Mouse (Mus musculus) testis, postnatal 10 days (tissue): Measurements from ENCODE around the gene Pfdn5.
A peak's percentile ranks its signal among the peaks of the same experiment; 100 is the strongest.
"Not testable (repeated sequence)": the region's sequence is repeated elsewhere in the genome, so short reads cannot be mapped to it uniquely, and the experiment has no call there.

Source experiments
- DNase-seq: peaks from one replicate; pipeline ENCODE4 v3.0.0; 2021; ENCODE audit warnings: low spot score

The Pfdn5 gene

DNA sequence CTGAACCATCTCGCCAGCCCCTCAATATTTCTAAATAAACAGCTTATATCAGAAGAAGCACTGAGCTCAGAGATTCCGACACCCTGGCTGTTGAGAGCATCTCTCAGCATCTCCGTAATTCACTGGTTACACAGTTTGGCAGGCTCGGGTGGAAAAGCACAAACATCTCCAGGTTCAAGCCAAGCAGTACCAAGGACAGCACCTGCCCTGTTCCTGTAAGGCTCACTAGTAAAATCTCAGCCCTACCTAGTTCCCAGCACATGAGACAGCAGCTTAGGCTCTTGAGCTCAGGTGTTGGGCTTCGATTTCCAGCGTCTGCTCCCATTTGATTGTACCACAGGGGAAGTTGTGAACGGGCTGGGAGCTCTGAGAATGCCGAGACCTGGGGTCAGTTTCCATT, 9.3 kb downstream of the Pfdn5 start:
- no peak for DNase-seq

DNA sequence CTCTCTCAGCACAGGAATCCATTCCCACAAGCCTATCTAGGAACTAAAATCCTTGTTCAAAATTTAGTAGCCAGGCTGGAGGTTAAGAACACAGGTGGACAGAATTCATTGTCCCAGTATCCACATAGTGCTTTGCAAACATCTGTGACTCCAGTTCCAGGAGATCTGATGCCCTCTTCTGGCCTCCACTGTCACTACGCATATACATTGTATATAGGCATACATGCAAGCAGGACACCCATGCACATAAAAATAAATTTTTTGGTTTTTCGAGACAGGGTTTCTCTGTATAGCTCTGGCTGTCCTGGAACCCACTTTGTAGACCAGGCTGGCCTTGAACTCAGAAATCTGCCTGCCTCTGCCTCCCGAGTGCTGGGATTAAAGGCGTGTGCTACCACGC, 10.0 kb downstream of the Pfdn5 start:
- not testable (repeated sequence) for DNase-seq

DNA sequence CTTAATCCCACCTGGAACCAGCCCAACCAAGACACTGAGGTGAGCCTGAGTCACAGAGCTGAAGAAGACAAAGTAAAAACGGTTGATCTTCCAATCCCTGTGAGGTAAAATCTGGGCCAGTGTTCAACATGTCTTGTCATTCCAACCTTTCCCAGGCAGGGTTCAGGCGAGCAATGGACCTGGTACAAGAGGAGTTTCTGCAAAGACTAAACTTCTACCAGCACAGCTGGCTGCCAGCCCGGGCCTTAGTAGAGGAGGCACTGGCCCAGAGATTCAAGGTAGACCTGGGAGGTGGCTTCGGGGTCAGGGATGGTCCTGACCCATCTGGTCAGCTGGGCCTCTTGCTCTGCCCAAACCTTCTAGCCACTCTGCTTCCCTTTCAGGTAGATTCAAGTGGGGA, 11.0 kb downstream of the Pfdn5 start:
- no peak for DNase-seq

DNA sequence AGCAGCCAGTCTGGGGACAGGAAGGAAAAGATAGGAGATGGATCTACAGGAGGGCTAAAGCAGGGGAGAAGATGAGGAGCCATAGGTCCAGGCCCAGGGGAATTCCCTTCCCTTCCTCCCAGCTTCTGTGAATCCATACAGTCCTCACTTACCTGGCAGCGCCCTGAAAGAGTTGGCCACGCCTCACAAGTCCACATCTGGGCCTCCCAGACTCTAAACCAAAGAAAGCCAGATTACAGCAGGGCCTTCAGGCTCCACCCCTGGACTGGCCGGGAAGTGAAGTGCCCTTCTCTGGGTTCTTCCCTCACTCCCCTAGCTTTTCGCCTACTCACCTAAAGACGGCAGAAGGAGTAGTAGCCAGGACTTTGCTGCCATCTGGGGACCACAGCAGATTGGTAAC, 13.7 kb downstream of the Pfdn5 start:
- no peak for DNase-seq

DNA sequence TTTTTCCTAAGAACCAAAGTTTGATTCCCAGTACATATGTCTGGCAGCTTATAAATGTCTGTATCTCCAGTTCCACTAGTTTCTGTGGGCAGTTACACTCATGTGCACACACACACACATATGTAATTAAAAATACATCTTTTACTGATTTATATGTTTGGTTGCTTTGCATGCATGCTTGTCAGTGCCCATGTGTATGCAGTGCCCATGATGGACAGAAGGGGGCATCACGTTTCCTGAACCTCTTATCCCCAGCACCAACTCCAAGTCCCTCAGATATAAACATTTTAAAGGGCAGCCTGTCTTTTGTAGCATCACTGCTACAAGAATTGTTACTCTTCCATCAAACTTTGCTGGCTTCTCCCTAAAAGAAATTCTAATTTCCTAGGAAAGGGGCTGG, 15.7 kb downstream of the Pfdn5 start:
- peak; percentile 64 for DNase-seq

DNA sequence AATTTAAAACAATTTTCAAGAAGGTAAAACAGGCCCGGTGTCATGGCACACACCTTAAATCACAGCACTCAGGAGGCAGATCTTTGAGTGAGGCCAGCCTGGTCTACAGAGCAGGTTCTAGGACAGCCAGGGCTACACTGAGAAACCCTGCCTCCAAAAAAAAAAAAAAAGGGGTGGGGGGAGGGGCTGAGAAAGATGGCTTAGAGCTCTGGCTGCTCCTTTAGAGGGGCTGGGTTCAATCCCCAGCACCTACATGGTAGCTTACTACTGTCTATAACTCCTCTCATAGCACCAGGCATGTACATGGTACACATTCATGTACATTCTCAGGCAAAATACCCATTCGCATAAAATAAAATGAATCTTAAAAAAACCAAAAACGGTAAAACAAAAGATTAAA, 18.6 kb downstream of the Pfdn5 start:
- DNase-seq, result no peak

DNA sequence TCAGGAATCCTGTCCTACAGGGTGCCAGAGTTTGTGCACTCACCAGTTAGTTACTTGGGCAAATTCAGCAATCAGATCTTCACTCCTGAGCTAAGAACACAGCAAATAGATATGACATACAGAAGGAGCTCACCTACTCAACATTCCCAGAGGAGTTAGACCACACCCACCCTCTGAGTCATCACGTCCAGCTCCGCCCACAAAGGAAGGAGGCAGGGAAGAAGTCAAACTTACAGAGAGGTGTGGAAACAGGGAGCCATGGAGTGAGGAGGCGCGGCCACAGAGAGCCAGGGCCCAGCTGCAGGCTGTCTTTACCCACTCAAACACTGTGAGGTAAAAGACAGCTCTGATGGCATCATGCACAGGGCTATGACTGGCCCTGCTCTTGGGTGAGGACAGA, 20.5 kb downstream of the Pfdn5 start:
- no peak for DNase-seq

DNA sequence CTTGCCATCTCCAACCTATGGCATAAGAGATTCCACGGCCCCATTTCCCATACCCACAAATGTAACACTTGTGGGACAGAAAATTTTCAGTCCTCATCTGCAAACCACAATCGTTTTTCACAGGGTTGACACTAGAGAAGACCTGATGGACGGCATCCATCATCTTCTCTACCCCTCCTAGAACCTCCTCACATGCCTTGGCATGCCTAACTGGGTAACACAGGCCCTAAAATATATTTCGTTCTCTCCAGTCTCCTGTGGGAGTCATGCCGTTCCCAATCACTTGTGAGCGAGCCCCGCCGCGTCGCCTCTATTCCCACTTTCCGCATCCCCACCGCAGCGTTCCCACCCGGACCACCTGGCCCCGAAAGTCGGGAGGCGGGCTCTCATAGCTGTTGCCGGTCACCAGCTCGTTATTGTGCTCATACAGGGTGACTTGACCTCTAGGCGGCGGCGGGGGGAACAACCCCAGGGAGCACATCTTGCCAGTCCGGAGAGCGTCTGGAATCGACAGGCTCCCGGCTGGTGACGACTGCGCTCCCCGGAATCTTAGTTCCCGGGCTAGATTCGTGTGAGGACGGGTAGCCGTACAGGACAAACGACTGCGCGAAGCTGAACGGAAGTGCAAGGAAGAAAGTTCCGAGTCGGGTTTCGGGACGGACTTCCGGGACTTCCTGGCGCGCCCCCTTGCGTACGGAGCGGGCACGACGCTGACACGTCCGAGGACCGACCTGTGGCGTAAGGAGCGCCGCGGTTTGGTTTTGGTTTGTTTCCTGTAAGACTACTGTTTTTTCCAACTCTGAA, 24.4 kb downstream of the Pfdn5 start, which contains the start of gene Aaas:
TSS of gene Aaas (minus strand) at position 634 of the 804 bp plus-strand sequence.
- DNase-seq, result peak; percentile 98

DNA sequence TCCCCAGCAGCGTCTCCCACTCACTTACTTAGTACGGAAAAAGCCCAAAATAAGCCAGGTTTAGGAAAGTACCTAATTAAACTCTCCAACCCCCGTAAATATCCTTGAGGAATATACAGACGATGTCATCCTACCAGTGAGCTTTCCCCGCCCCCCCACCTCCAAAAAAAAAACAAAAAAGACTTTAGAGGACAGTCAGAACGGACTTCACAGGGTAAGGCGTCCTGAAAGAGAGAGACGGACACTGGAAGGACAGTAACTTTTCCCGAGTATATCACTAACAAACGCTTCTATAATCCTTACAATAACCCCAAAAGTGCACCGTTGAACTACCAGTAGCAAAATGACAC, 25.0 kb downstream of the Pfdn5 start:
- DNase-seq, result no peak

DNA sequence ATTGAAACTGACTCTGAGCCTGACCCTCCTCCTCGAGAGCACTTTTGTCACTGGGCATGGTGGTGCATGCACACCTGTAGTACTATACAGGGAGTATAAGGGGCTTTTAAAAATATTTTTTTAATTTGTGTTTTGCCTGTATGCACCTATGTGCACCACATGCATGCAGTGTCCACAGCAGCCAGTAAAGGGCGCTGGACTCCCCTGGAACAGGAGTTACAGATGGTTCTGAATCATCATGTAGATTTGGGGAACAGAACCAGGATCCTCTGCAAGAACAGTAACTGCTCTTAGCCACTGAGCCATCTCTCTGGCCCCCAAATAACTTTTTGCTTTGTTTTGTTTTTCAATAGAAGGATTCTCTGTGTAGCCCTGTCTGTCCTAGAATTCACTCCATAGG, 26.3 kb downstream of the Pfdn5 start:
- DNase-seq, result no peak

DNA sequence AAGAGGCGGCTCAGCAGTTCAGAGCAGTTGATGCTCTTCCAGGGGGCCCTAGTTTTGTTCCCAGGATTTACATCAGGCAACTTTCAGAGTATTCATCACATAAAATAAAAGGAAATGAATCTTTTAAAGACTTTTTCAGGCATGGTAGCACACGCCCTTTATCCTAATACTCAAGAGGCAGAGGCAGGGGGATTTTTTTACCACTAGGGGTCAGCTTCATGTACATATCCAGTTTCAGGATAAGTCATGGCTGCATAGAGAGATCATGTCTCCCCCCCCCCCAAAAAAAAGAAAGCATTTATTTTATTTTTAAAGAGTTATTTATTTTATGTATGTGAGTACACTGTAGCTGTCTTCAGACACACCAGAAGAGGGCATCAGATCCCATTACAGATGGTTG, 28.1 kb downstream of the Pfdn5 start:
- DNase-seq, result no peak

DNA sequence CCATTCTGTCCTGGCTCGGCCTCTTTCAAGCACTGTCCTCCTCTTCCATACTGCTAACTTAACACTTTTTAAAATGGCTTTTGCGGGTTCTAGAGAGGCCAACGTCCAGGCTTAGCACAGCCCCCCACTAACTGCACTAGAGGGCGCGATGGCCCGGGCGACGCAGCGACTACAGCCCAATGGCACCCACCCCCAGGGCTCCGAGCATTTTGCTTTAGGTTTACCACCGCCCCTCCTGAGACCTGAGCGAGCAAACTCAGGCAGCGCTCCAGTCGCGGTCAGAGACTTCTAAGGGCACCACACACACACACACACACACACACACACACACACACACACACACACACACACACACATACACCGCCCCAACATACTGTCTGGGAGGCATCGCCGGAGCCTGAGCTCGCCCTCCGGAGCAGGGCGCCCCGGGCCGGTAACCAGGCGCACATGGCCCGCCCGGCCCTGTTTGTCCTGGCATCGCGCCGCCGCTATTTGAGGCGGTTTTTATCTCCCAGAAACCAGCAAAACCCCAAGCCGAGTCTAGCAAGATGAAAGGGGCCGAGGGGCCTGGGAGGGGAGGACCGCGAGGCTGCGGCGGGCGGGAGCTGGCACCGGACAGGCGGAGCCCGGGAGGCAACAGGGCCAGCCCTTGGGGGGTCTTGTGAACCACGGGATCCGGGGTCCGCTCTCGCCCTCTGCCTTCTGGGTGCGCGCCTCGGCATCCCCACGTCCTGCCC, 29.4 kb downstream of the Pfdn5 start:
- peak; percentile 82 for DNase-seq

DNA sequence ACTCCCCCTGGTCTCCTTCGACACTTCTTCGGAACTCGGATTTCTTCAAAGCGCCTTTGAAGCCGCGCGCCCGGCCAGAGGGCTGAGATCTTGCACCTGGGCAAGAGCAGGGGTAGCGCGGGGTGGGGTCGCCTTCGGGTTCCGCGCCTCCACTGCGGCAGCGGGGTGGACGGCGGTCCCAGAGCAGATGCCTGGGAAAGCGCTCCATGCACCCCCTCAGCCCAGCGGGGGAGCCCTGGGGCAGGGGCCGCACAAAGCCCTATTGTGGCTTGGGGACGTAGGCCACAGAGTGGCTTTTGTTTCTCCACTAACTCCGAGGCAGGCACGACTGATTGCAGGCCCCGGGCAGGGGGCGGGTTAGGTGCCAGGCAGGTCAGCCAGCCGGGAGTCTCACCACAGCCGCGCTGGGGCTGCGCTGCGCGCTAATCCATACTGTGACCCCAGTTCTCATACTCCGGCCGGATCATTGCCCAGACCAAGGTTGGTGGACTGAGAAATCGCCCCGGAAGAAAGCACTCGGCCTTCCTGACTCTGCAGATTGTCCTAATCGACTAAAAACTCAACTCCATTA, 30.0 kb downstream of the Pfdn5 start:
- DNase-seq, result peak; percentile 57

DNA sequence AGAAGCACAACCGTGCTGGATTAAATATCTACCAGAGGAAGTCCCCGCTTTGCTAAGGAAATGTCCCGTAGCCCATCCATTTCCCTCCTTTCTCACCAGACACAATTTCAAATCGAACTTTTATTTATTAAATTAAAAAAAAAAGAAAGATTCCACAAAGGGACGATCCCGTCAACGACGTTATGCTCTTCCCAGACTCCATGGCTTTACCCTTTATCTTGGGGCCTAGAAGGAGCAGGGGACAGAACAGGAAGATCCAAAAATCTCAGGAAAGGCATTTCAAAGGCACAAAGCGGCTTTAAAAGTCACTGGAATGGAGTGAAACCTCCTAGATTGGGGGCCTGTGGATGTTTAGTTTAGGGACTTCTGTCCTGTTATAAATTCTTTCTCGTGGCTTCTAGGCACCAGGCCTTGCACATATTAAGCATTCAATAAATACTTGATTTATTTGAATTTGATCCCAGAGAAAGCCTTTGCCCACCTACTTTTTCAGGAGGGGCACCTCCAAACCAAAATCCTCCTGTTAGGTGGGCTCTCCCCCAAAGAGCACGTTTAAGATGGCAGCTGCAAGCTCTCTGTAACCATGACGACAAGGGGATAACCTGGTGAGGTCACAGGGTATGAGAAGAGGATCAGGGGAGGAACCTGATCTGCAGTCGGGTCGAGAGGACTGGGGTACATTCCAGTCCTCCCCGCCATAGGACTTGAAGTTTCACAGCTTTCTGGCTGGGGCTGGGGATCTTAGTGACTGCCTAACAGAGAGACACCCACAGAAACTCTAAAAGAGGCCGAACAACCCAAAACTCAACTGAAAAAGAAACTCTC, 30.8 kb downstream of the Pfdn5 start:
- no peak for DNase-seq

DNA sequence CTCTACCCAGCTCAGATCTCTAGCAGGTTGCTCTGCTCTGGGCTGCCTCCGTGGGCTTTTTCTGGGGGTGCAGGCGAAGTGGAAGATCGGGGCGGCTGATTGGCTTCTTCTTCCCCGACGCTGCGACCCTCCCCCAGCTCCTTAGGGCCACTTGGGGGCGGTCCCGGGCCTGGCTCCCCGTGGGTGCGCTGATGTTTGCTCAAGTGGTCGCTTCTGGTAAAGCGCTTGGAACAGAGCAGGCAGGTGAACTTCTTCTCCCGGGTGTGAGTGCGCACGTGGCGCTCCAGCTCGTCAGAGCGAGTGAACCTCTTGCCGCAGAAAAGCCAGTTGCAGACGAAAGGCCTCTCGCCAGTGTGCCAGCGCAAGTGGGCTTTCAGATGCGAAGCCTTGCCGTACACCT, 32.2 kb downstream of the Pfdn5 start:
- no peak for DNase-seq

DNA sequence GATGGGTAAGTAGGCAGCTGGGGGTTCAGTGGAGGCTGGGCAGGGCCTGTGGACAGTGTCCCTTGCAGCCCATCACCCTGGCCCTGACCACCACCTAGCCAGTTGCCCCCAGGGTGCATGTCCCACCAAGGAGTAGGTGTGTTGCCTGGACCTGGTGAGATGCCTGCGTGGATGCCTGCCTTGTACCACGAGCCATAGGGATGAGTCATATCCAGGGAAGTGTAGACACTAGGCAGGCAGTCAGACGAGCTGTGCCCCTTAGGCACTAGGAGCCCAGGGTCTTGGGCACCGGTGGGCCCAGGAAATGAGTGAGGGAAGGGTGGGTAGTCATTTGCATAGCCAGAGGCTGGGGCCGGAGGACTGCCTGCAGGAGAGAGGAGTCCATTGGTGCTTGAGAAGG, 32.9 kb downstream of the Pfdn5 start:
- no peak for DNase-seq

DNA sequence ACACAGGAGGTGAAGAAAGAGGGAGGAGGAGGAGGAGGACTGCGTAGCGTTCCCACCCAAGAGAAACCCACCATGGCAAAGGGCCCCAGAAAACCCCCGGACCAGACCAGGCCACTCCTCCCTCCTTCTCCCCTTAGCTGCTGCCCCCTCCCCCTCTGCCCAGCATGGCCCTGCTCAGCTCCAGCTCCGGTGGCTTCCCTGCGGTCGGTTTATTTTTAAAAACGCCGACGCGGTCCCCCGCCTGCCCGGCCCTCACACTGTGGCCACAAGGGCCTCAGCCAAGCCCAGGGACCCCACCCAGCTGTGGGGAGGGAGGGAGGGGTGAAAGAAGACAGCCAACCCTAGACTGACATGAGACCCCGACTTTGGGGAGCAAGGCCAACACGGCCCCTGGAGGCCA, 36.7 kb downstream of the Pfdn5 start:
- DNase-seq, result peak; percentile 57

DNA sequence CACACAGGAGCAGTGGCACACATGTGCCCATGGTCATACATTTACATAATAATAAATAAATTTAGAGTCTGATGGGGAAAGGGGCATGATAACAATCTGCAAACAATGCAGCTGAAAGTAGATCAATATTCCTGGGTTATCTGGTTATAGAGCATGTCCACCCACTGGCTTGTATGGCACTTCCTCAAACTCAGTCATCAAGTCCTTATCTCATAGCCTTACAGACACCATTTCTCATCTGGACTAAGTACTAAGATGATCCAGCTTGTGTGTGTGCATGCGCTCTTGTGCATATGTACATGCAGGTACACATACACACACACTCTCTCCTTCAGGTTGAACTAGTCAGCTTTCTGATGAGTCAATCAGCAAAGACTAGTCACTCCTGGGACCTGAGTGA, 38.8 kb downstream of the Pfdn5 start:
- DNase-seq, result no peak

DNA sequence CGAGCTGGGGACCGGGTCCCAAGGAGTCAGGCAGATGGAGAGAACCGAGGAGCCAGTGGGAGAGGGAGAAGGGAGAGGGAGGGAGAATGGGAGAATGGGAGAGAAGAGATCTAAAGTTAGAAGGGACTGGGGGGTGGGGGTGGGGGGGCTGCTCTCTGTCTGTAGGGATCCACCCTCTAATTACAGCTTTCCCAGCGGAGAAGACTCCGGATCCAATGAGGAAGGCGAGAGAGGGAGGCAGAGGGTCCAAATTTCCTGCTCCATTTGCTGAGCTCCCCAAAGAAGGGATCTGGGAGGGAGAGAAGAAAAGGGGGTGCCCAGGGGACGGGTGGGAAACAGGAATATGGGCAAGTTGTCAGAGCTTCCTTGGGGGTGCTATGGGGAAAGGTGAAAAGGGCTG, 40.3 kb downstream of the Pfdn5 start:
- DNase-seq, result no peak

DNA sequence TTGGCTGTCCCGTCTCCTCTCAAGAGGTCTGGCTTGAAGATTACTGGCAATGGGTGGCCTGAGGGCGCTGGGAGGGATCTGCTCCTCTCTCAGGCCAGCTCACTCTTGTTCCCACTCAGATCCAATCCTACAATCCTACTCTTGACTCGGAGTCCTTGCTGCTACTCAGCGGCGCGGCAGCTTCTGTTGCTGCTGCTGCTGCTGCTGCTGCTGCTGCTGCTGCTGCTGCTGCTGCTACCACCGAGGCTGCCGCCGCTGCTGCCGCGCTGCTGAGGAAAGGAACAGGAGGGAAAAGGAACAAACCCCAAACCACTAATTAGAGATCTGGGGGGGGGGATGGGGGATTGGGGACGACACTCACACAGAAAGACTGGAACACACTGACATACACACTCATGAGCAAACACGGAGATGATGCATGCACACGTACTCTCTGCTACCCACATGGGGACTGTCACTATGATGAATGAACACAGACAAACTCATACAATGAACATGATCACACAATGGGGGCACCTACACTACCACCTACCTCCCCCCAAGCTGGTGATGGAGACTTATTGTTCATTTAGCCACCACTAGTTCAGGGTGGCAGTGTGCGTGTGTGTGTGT, 40.9 kb downstream of the Pfdn5 start, which contains the start of gene Sp7:
TSS of gene Sp7 (minus strand) at position 450 of the 612 bp plus-strand sequence.
- DNase-seq, result peak; percentile 41

DNA sequence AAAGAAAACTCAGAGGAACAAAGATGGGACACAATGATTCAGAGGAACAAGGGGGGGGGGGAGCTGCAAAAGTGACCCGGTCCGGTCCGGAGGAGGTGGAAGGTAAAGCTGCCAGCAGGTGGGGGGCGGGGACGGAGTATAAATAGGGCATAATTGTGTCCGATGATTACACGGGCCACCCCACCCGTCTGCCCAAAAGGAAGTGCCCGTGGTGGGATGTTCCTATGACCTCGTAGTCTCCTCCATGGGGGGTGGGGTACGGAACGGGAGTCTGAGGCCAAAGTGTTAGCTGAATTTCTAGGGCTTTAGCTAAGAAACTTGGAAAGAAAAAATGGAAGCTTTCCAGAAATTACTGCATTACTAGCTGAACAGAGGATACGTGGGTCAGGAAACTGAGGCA, 44.1 kb downstream of the Pfdn5 start:
- peak; percentile 58 for DNase-seq

DNA sequence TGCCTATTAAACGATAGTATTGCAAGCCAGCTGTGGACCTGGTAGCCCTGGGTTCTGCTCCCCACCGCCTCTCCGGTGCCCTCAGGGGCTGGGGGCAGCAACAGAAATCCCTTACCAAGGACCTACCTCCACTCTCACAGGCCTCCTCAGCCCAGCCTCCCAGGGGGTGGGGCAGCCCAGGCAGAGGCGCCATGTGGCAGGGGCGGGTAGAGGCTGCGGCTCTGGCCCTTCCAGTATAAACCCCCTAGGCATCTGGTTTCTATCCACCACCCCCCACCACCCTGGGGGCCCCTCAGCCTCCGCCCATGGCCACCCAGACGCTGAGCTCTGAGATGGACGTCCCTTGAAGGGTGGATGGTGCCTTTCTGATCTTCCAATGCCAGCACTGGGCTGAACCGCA, 44.8 kb downstream of the Pfdn5 start:
- no peak for DNase-seq
